Mouse (Mus musculus) limb, embryonic 10.5 days (tissue): ENCODE results near the gene Krtap7-1. TPM values are rescaled to one million over a fixed set of nuclear protein-coding genes. Genes with fewer than 3 reads are reported as not detected.

Experiments used
- DNase-seq: peaks from one replicate; pipeline ENCODE4 v3.0.0-alpha.2; 2017; ENCODE audit warnings: low spot score
- H3K27ac ChIP-seq: fragments of 300-500 bp; sonication (generic); 2 replicates; pipeline ENCODE4 v1.5.1; 2016; ENCODE audit warnings: mild to moderate bottlenecking
- H3K27me3 ChIP-seq: fragments of 300-500 bp; sonication (generic); 2 replicates; pipeline ENCODE4 v1.6.1; 2016; ENCODE audit warnings: low read depth, mild to moderate bottlenecking; ENCODE audit not compliant: poor library complexity, severe bottlenecking
- H3K36me3 ChIP-seq: fragments of 300-500 bp; sonication (generic); 2 replicates; pipeline ENCODE4 v1.6.1; 2016; ENCODE audit warnings: mild to moderate bottlenecking, moderate library complexity
- H3K4me1 ChIP-seq: fragments of 300-500 bp; sonication (generic); 2 replicates; pipeline ENCODE4 v1.6.1; 2016
- H3K4me3 ChIP-seq: fragments of 300-500 bp; sonication (generic); 2 replicates; pipeline ENCODE4 v1.5.1; 2016; ENCODE audit warnings: mild to moderate bottlenecking, moderate library complexity
- H3K9me3 ChIP-seq: fragments of 300-500 bp; sonication (generic); replicated peaks from 2 replicates; pipeline ENCODE4 v1.6.1; 2016; ENCODE audit warnings: mild to moderate bottlenecking
- WGBS: fragments of 180-500 bp; shearing (Covaris S2); methylation state at CpG from one replicate; pipeline ENCODE4 v1.1.7; 2016; 5-methylcytosine and 5-hydroxymethylcytosine counted together
- polyA plus RNA-seq: library from polyadenylated mRNA; unstranded; fragments of >200 nt; fragmentation: Nextera tagmentation; extraction: Ambion mirVana; gene quantifications from 2 replicates; pipeline ENCODE4 v1.2.1, GENCODE M21; 2016

The Krtap7-1 gene
- not detected in 2 replicates for polyA plus RNA-seq

DNA sequence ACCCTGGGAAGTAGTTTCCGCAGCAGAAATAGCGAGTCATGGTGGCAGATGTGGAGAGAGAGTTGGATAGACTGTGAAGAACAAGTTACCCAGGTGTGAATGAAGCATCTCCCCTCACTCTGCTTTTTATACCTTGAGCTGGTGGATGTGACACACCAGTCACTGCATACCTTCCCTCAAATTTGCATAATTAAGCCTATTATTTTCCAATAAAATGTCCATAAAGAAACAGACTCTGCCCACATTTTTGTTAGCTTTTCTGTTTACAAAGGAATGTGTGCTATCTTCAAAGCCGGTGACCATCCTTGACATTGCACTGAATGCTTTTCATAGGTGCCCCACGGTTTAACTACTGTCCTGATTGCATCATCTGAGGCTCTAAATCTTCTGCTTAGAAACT lies at the start of gene Krtap7-1:
TSS of gene Krtap7-1 (minus strand) at position 101 of the 400 bp plus-strand sequence.
- Histone ChIP-seq H3K36me3 (no peaks in the 10 kb centered on the region), H3K27ac (no peak within 1 kb of the TSS), H3K27me3 (no peaks in the 10 kb centered on the region), H3K4me1 (no peaks in the 10 kb centered on the region), H3K4me3 (no peak within 1 kb of the TSS), H3K9me3 (no peaks in the 10 kb centered on the region)
- 92% methylated on average over 4 of the region's 4 CpGs for WGBS
- DNase-seq = no peak

GRCm38 (mm10) chr16:89550298-89550697 lies 42.2 kb upstream of the Krtap7-1 start:
- Histone ChIP-seq H3K36me3 (no peaks in the 10 kb centered on the region), H3K9me3 (no peaks in the 10 kb centered on the region), H3K4me3 (no peak overlapping the region), H3K27me3 (no peaks in the 10 kb centered on the region), H3K4me1 (no peaks in the 10 kb centered on the region), H3K27ac (no peak overlapping the region)
- no peak for DNase-seq

DNA sequence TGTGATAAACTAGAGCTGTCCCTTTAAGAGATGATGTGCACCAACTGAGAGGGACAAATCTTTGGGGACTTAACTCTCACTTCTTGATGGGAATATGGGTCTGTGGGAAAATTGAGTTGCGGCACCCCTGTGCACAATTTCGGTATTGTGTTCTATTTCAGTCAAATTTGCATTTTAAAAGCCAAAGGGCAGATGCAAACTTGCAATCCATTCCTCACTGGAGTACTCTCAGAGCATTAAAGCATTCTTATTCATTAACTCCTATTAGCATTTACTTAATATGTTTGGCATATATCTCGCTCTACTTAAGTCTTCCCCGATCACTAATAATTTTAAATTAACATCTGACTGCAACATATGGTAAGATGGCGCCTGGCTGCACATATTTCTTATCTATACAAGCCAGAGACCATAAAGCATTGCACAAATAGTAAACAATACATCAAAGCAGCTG lies 29.9 kb upstream of the Krtap7-1 start:
- Histone ChIP-seq H3K27ac (no peak overlapping the region), H3K4me1 (no peaks in the 10 kb centered on the region), H3K27me3 (no peaks in the 10 kb centered on the region), H3K36me3 (no peaks in the 10 kb centered on the region), H3K4me3 (no peak overlapping the region), H3K9me3 (no peaks in the 10 kb centered on the region)
- DNase-seq = no peak
- 90% methylated on average over 5 of the region's 5 CpGs for WGBS

GRCm38 (mm10) chr16:89537349-89537748 lies 29.2 kb upstream of the Krtap7-1 start:
- no peak overlapping the region for H3K27ac ChIP-seq
- WGBS = 96% methylated on average over 6 of the region's 6 CpGs
- H3K4me1 ChIP-seq = no peaks in the 10 kb centered on the region
- no peak for DNase-seq
- H3K4me3 ChIP-seq = no peak overlapping the region
- no peaks in the 10 kb centered on the region for H3K27me3 ChIP-seq
- no peaks in the 10 kb centered on the region for H3K9me3 ChIP-seq
- H3K36me3 ChIP-seq = no peaks in the 10 kb centered on the region

DNA sequence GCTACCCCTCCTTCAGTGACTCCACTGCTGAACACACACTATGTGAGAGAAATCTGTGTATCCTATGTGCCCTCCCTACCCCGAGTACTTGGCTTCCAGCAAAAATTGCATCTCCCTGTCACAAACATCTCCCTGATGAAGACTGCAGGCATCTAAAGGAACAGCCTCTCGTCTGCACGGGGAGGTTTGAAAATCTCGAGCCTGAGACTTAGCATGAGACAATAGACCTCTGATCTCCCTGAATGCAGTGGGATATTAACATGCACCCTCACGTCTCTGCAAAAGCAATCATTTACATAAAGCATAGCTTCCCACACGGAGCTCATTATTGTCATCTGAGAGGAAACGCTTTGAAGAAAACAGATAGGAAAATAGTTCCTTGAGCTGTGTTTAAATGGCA lies 22.4 kb upstream of the Krtap7-1 start:
- no peaks in the 10 kb centered on the region for H3K27me3 ChIP-seq
- H3K4me3 ChIP-seq = no peak overlapping the region
- no peaks in the 10 kb centered on the region for H3K36me3 ChIP-seq
- WGBS = 69% methylated on average over 7 of the region's 7 CpGs
- no peak overlapping the region for H3K27ac ChIP-seq
- no peaks in the 10 kb centered on the region for H3K9me3 ChIP-seq
- DNase-seq = no peak
- no peaks in the 10 kb centered on the region for H3K4me1 ChIP-seq

- Histone ChIP-seq H3K4me1 (no peaks in the 10 kb centered on the region), H3K36me3 (no peaks in the 10 kb centered on the region), H3K27me3 (no peaks in the 10 kb centered on the region), H3K27ac (no peak overlapping the region), H3K4me3 (no peak overlapping the region), H3K9me3 (no peaks in the 10 kb centered on the region)
- 68% methylated on average over 7 of the region's 7 CpGs for WGBS
- DNase-seq = no peak
These were observed 21.7 kb upstream of the Krtap7-1 start for GRCm38 (mm10) chr16:89529846-89530245.

DNA sequence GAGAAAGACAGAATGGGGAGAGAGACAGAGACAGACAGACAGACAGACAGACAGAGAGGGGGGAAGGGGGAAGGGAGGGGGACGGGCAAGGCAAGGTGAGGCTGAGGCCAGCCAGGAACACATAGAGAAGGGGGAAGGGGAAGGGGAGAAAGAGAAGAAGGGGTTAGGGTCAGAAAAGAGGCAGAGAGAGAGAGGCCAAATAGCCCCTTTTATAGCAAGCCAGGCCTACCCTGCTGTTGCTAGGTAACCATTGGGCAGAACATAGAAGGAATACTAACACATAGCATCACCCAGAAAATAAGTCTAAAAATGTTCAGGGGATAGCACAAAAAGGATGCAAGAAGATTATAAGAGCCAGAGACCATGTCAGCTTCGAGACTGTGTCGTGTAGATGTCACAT lies 20.3 kb upstream of the Krtap7-1 start:
- H3K4me3 ChIP-seq = no peak overlapping the region
- H3K36me3 ChIP-seq = no peaks in the 10 kb centered on the region
- no peak for DNase-seq
- no peaks in the 10 kb centered on the region for H3K27me3 ChIP-seq
- H3K4me1 ChIP-seq = no peaks in the 10 kb centered on the region
- H3K27ac ChIP-seq = no peak overlapping the region
- no peaks in the 10 kb centered on the region for H3K9me3 ChIP-seq
- 90% methylated on average over 3 of the region's 3 CpGs for WGBS

DNA sequence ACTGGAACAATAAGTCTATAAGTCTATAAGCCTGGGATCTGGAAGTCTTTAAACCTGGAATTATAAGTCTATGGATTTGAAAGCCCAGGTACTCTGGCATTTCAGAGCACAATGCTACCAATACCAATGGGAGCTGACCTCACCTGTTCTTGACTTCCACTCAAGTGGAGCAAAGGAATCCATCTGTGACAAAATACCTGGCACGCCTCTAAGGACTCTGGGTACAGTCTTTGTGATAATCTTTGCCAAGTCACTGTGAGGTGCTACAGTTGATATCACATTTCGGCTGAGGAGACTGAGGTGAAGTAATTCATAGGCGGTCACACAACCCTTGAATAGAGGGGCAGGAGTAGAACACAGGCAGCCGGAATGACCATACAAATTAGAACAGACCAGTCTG lies 12.9 kb upstream of the Krtap7-1 start:
- Histone ChIP-seq H3K9me3 (no peaks in the 10 kb centered on the region), H3K27me3 (no peaks in the 10 kb centered on the region), H3K4me3 (no peak overlapping the region), H3K27ac (no peak overlapping the region), H3K4me1 (no peaks in the 10 kb centered on the region), H3K36me3 (no peaks in the 10 kb centered on the region)
- WGBS = 91% methylated on average over 4 of the region's 4 CpGs
- DNase-seq = no peak

DNA sequence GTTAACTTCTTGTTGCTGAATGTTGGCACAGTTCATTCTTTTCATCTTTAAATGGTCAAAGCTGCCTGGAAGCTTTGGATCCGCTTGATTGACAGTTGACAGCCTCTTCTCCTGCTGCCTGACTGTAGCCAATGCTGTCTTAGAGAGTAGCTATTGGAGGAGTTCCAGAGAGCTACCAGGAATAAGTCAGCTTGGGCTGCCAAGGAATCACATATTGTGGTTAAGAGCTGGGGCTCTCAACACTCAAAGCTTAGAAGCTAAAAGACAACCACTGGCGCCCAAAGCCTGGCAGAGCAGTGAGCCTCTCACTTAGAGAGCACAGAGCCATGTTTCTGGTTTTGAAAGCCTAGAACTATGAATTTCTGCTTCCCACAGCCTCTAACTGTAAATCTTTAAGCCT lies 12.4 kb upstream of the Krtap7-1 start:
- 95% methylated on average over 2 of the region's 2 CpGs for whole genome bisulfite sequencing
- no peaks in the 10 kb centered on the region for H3K9me3 ChIP-seq
- H3K36me3 ChIP-seq = no peaks in the 10 kb centered on the region
- H3K27ac ChIP-seq = no peak overlapping the region
- H3K4me1 ChIP-seq = no peaks in the 10 kb centered on the region
- DNase-seq = no peak
- H3K4me3 ChIP-seq = no peak overlapping the region
- no peaks in the 10 kb centered on the region for H3K27me3 ChIP-seq

DNA sequence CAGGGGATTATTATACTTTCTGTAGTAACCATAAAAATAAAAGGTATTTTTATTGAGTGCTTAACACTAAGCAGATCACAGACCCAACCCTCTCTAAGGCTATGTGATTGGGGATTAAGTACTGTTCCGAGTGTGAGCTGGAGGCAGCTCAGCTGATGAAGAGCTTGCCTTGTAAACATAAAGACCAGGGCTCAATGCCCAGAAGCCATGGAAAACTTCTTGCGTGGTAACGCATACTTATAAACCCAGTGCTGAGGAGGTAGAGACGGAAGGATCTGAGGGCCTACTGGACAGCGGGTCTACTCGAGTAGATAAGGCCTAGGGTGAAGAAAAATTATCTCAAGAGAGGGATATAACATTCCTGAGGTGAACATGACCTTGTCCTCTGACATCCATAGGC lies 12.0 kb upstream of the Krtap7-1 start:
- WGBS = 94% methylated on average over 6 of the region's 6 CpGs
- no peaks in the 10 kb centered on the region for H3K36me3 ChIP-seq

GRCm38 (mm10) chr16:89517635-89518034 lies 9.5 kb upstream of the Krtap7-1 start:
- peak; percentile 53 for DNase-seq
- 63% methylated on average over 9 of the region's 9 CpGs for WGBS
- H3K9me3 ChIP-seq = no peaks in the 10 kb centered on the region

More for the DNA sequence above, 12.0 kb upstream of the Krtap7-1 start:
- no peak for DNase-seq
- no peaks in the 10 kb centered on the region for H3K4me1 ChIP-seq
- H3K27me3 ChIP-seq = no peaks in the 10 kb centered on the region
- H3K27ac ChIP-seq = no peak overlapping the region
- no peak overlapping the region for H3K4me3 ChIP-seq
- H3K9me3 ChIP-seq = no peaks in the 10 kb centered on the region

GRCm38 (mm10) chr16:89513431-89513830 lies 5.3 kb upstream of the Krtap7-1 start:
- no peak for DNase-seq
- Histone ChIP-seq H3K4me1 (no peaks in the 10 kb centered on the region), H3K36me3 (no peaks in the 10 kb centered on the region), H3K9me3 (no peaks in the 10 kb centered on the region), H3K27me3 (no peaks in the 10 kb centered on the region), H3K4me3 (no peak overlapping the region), H3K27ac (no peak overlapping the region)
- WGBS = 90% methylated on average over 7 of the region's 7 CpGs

More at GRCm38 (mm10) chr16:89517635-89518034, 9.5 kb upstream of the Krtap7-1 start:
- H3K4me1 ChIP-seq = no peaks in the 10 kb centered on the region
- H3K27ac ChIP-seq = no peak overlapping the region
- no peaks in the 10 kb centered on the region for H3K36me3 ChIP-seq
- H3K4me3 ChIP-seq = no peak overlapping the region
- no peaks in the 10 kb centered on the region for H3K27me3 ChIP-seq

DNA sequence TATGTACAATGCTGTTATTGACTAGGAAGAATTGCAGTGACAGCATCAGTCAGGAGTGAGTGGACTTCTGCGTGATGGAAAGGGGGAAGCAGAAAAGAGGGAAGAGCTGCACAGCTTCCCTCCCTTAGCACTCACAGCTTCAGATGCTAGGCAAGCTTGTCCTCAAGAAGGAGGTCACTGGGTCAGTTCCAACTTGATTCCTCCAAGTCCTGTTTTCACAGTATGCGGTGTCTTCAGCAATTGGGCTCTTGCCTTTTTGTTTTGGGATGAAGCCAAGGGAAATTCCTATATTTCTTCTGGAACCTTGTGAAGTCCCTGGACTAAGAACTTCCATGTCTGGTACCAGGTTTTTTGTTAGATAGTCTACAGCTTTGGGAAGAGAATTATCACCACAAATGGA lies 4.6 kb downstream of the Krtap7-1 start:
- Histone ChIP-seq H3K9me3 (no peaks in the 10 kb centered on the region), H3K36me3 (no peaks in the 10 kb centered on the region), H3K27me3 (no peaks in the 10 kb centered on the region), H3K4me3 (no peak overlapping the region), H3K27ac (no peak overlapping the region), H3K4me1 (no peaks in the 10 kb centered on the region)
- 92% methylated on average over 2 of the region's 2 CpGs for WGBS
- DNase-seq = no peak

- H3K4me1 ChIP-seq = no peaks in the 10 kb centered on the region
- H3K4me3 ChIP-seq = no peak overlapping the region
- no peaks in the 10 kb centered on the region for H3K36me3 ChIP-seq
- DNase-seq = no peak
- 84% methylated on average over 5 of the region's 5 CpGs for WGBS
- no peaks in the 10 kb centered on the region for H3K9me3 ChIP-seq
- H3K27me3 ChIP-seq = no peaks in the 10 kb centered on the region
- no peak overlapping the region for H3K27ac ChIP-seq
These were observed 6.3 kb downstream of the Krtap7-1 start for GRCm38 (mm10) chr16:89501870-89502269.
